ENCODE assay signal across 8 mouse cellular contexts in genomic region chr12:70825651-70826317, GRCm38 (mm10). TPM values are rescaled to one million over a fixed set of nuclear protein-coding genes. Genes with fewer than 3 reads are reported as not detected.
DNase-seq lines count a peak whose midpoint lies in the region; ATAC-seq and TF ChIP-seq lines count a peak whose summit lies in the region.

No protein-coding gene starts in this region.

- peak overlapping the region; percentile 73 for H3K27ac ChIP-seq in spleen, adult 2 months (ENCODE audit: insufficient read depth, low read length)
- H3K27ac ChIP-seq in bone marrow macrophage, adult 2 months (ENCODE audit: insufficient read depth, low read depth, low read length), result peak overlapping the region; percentile 30; the same call in 1 of the 2 replicates
- H3K27ac ChIP-seq in forebrain, embryonic 14.5 days (ENCODE audit: low read depth, low read length), result peak overlapping the region; percentile 94
- H3K27ac ChIP-seq in intestine, embryonic 15.5 days, result peak overlapping the region; percentile 97
- peak overlapping the region; percentile 100 for H3K27ac ChIP-seq in lung, embryonic 14.5 days (ENCODE audit: low read depth)
- H3K27ac ChIP-seq in olfactory bulb, adult 2 months (ENCODE audit: insufficient read depth, low read depth, low read length), result peak overlapping the region; percentile 31

- no peaks in the 10 kb centered on the region for H3K36me3 ChIP-seq in spleen, adult 2 months (ENCODE audit: control insufficient read depth, insufficient read depth, low read length)
- H3K36me3 ChIP-seq in forebrain, embryonic 14.5 days (ENCODE audit: control insufficient read depth, insufficient read depth, low read length), result no peaks in the 10 kb centered on the region
- no peaks in the 10 kb centered on the region for H3K36me3 ChIP-seq in intestine, embryonic 15.5 days
- no peaks in the 10 kb centered on the region for H3K36me3 ChIP-seq in lung, embryonic 14.5 days (ENCODE audit: insufficient read depth)

- DNase-seq in spleen, adult 2 months (ENCODE audit: low read depth in 1 of 2, low spot score in 2 of 2), result no peak
- DNase-seq in spleen, postnatal 10 days (ENCODE audit: low spot score in 2 of 2), result no peak
- DNase-seq in forebrain, embryonic 14.5 days (ENCODE audit: low spot score), result peak; percentile 60
- peak; percentile 72 for DNase-seq in lung, embryonic 14.5 days
- DNase-seq in ovary, postnatal 14 days (ENCODE audit: low spot score), result no peak

- H3K9ac ChIP-seq in forebrain, embryonic 14.5 days (ENCODE audit: low read length), result peak overlapping the region; percentile 84
- H3K9ac ChIP-seq in intestine, embryonic 15.5 days, result peak overlapping the region; percentile 73
- peak overlapping the region; percentile 94 for H3K9ac ChIP-seq in lung, embryonic 14.5 days

- no peak for TF ChIP-seq CTCF in spleen, adult 2 months (IDR thresholded peaks at IDR 0.05; ENCODE audit: extremely low read depth, insufficient read depth, insufficient read length, insufficient replicate concordance)
- no peak for TF ChIP-seq CTCF in bone marrow macrophage, adult 2 months (IDR thresholded peaks at IDR 0.05; ENCODE audit: low read depth, low read length)
- TF ChIP-seq CTCF in lung, embryonic 14.5 days (IDR thresholded peaks at IDR 0.05; ENCODE audit: low read depth), result peak; percentile 36; the same call in 1 of the 2 replicates
- TF ChIP-seq CTCF in olfactory bulb, adult 2 months (IDR thresholded peaks at IDR 0.05; ENCODE audit: insufficient read depth, low read depth, low read length), result no peak

- H3K9me3 ChIP-seq in forebrain, embryonic 14.5 days (replicated peaks; ENCODE audit: control insufficient read depth, low read length), result no peaks in the 10 kb centered on the region
- H3K9me3 ChIP-seq in intestine, embryonic 15.5 days, result no peaks in the 10 kb centered on the region
- no peaks in the 10 kb centered on the region for H3K9me3 ChIP-seq in lung, embryonic 14.5 days (ENCODE audit: low read depth, low read length)

- peaks cover 10% of the 10 kb centered on the region; the same call in 1 of the 2 replicates for H3K4me1 ChIP-seq in spleen, adult 2 months (ENCODE audit: control insufficient read depth, insufficient read depth, insufficient read length)
- peaks cover 4% of the 10 kb centered on the region for H3K4me1 ChIP-seq in bone marrow macrophage, adult 2 months (ENCODE audit: control insufficient read depth, insufficient read depth, low read length)
- H3K4me1 ChIP-seq in forebrain, embryonic 14.5 days (ENCODE audit: control insufficient read depth, insufficient read depth, low read length), result peaks cover 11% of the 10 kb centered on the region
- peaks cover 4% of the 10 kb centered on the region; the same call in 1 of the 2 replicates for H3K4me1 ChIP-seq in intestine, embryonic 15.5 days (replicated peaks)
- H3K4me1 ChIP-seq in lung, embryonic 14.5 days (ENCODE audit: insufficient read depth), result 0 out of 2 replicates have a peak, but pooled peaks cover 6% of the 10 kb centered on the region
- peaks cover 7% of the 10 kb centered on the region for H3K4me1 ChIP-seq in olfactory bulb, adult 2 months (ENCODE audit: control insufficient read depth, insufficient read depth, low read length)

- 1% methylated on average over 51 of the region's 55 CpGs for WGBS in spleen, adult 2 months
- WGBS in forebrain, embryonic 14.5 days, result under 1% methylated on average over 55 of the region's 55 CpGs
- under 1% methylated on average over 54 of the region's 55 CpGs for WGBS in intestine, embryonic 15.5 days
- WGBS in lung, embryonic 14.5 days, result 0% methylated on average over 55 of the region's 55 CpGs
- WGBS in olfactory bulb, adult 2 months, result under 1% methylated on average over 50 of the region's 55 CpGs

- ATAC-seq in forebrain, embryonic 14.5 days, result peak; percentile 59
- ATAC-seq in intestine, embryonic 15.5 days, result no peak; the same call in 1 of the 2 replicates
- peak; percentile 56; the same call in 1 of the 2 replicates for ATAC-seq in lung, embryonic 14.5 days (ENCODE audit: insufficient read depth)

- 0 out of 2 replicates have a peak, but pooled peaks cover 2% of the 10 kb centered on the region for H3K27me3 ChIP-seq in spleen, adult 2 months (ENCODE audit: control insufficient read depth, insufficient read depth, low read length)
- no peaks in the 10 kb centered on the region for H3K27me3 ChIP-seq in forebrain, embryonic 14.5 days (replicated peaks; ENCODE audit: control insufficient read depth, insufficient read depth, low read length)
- H3K27me3 ChIP-seq in intestine, embryonic 15.5 days (replicated peaks), result no peaks in the 10 kb centered on the region
- H3K27me3 ChIP-seq in lung, embryonic 14.5 days (ENCODE audit: insufficient read depth, low read length), result no peaks in the 10 kb centered on the region

- peak overlapping the region; percentile 62 for H3K4me3 ChIP-seq in spleen, adult 2 months (ENCODE audit: extremely low read depth, insufficient read depth, insufficient read length)
- H3K4me3 ChIP-seq in bone marrow macrophage, adult 2 months (ENCODE audit: insufficient read depth, low read length), result peak overlapping the region; percentile 88
- peak overlapping the region; percentile 73 for H3K4me3 ChIP-seq in forebrain, embryonic 14.5 days (ENCODE audit: low read depth, low read length)
- peak overlapping the region; percentile 70 for H3K4me3 ChIP-seq in intestine, embryonic 15.5 days (replicated peaks)
- H3K4me3 ChIP-seq in lung, embryonic 14.5 days (ENCODE audit: low read depth, low read length), result peak overlapping the region; percentile 83
- peak overlapping the region; percentile 58 for H3K4me3 ChIP-seq in olfactory bulb, adult 2 months (ENCODE audit: insufficient read depth, low read depth, low read length)

- TF ChIP-seq POLR2A in spleen, adult 2 months (IDR thresholded peaks at IDR 0.05; ENCODE audit: low read depth, low read length), result no peak
- TF ChIP-seq POLR2A in bone marrow macrophage, adult 2 months (IDR thresholded peaks at IDR 0.05; ENCODE audit: borderline replicate concordance, low read depth, low read length), result no peak
- TF ChIP-seq POLR2A in olfactory bulb, adult 2 months (IDR thresholded peaks at IDR 0.05; ENCODE audit: insufficient read depth, low read depth, low read length), result no peak

- peak overlapping the region; percentile 61 for H3K4me2 ChIP-seq in forebrain, embryonic 14.5 days (ENCODE audit: low read length)
- peak overlapping the region; percentile 72 for H3K4me2 ChIP-seq in intestine, embryonic 15.5 days (replicated peaks)
- H3K4me2 ChIP-seq in lung, embryonic 14.5 days, result peak overlapping the region; percentile 88

RNA-seq across cellular contexts. Expression of gene Frmd6, which starts 0.5 kb away (rescaled TPM):
- polyA plus RNA-seq in spleen, adult 2 months (2012; rRNA removed), result 6.5 and 7.4 TPM in 2 replicates
- polyA plus RNA-seq in bone marrow macrophage, adult 2 months (2012; ENCODE audit: insufficient read depth, insufficient read length, missing spikeins), result 7.2 and 8.1 TPM in 2 replicates
- polyA plus RNA-seq in forebrain, embryonic 14.5 days (2014; fragmentation: Nextera tagmentation; extraction: Ambion mirVana), result 8.5 and 11.8 TPM in 2 replicates
- polyA plus RNA-seq in intestine, embryonic 15.5 days (2015; fragmentation: Nextera tagmentation; extraction: Ambion mirVana), result 14.1 and 14.4 TPM in 2 replicates
- 40.4 and 42.8 TPM in 2 replicates for polyA plus RNA-seq in lung, embryonic 14.5 days (2014; fragmentation: Nextera tagmentation; extraction: Ambion mirVana)
- not detected in 2 replicates for polyA plus RNA-seq in olfactory bulb, adult 2 months (2012; ENCODE audit: insufficient read depth, insufficient read length, low replicate concordance, missing spikeins)

Comparison
In these comparisons a context has a peak if more than half of its experiments do, and no peak if none do; other contexts are left out.
1. DNase-seq: peak in forebrain, embryonic 14.5 days (single experiment) and lung, embryonic 14.5 days (single experiment); none in spleen, adult 2 months (0 of 2), spleen, postnatal 10 days (0 of 2) and ovary, postnatal 14 days (single experiment).
2. H3K27ac ChIP-seq: peak in every context shown above with its lines; median percentile 100 in lung, embryonic 14.5 days; 97 in intestine, embryonic 15.5 days; 94 in forebrain, embryonic 14.5 days; 73 in spleen, adult 2 months; 31 in olfactory bulb, adult 2 months; 30 in bone marrow macrophage, adult 2 months.
3. Peak in every context shown above with its lines, with median percentiles within 50 percentile points of each other: H3K4me3 ChIP-seq, H3K4me2 ChIP-seq and H3K9ac ChIP-seq.